Mouse (Mus musculus): Measurements from ENCODE around the gene Cabp4.

Gene Cabp4

GRCm38 (mm10) chr19:4087090-4087489, 56.7 kb downstream of the Cabp4 start:
- DNase-seq (ENCODE audit: inconsistent age in 2 of 2, low spot score in 1 of 2) = peak; percentile 31

GRCm38 (mm10) chr19:4086156-4086555, 57.7 kb downstream of the Cabp4 start:
- DNase-seq (ENCODE audit: inconsistent age in 2 of 2, low spot score in 1 of 2) = peak in 1 of 2 experiments; percentile 2
